Mouse (Mus musculus): ENCODE data around the gene Trim27.

The Trim27 gene

GRCm38 (mm10) chr13:21179367-21179723 lies at the start of gene Trim27:
Trim27 (plus strand) TSS chr13:21179445.
- DNase-seq: no peak

- no peak for DNase-seq
Measured at GRCm38 (mm10) chr13:21142421-21142820, 36.8 kb upstream of the Trim27 start.

- DNase-seq: no peak
Measured at GRCm38 (mm10) chr13:21145767-21146166, 33.5 kb upstream of the Trim27 start, which contains the start of gene Olfr1368. Olfr1368 (minus strand) TSS chr13:21145867.

- DNase-seq: no peak
Measured at GRCm38 (mm10) chr13:21155888-21156287, 23.4 kb upstream of the Trim27 start.

- no peak for DNase-seq
Measured at GRCm38 (mm10) chr13:21158071-21158470, 21.2 kb upstream of the Trim27 start.

- DNase-seq: peak; percentile 87
Measured at GRCm38 (mm10) chr13:21158785-21159474, 20.3 kb upstream of the Trim27 start.

- peak; percentile 20 for DNase-seq
Measured at GRCm38 (mm10) chr13:21159475-21159819, 19.8 kb upstream of the Trim27 start.

- peak; percentile 25 for DNase-seq
Measured at GRCm38 (mm10) chr13:21160041-21160511, 19.2 kb upstream of the Trim27 start.

GRCm38 (mm10) chr13:21160657-21161590 lies 18.3 kb upstream of the Trim27 start:
- peak; percentile 91 for DNase-seq

- no peak for DNase-seq
Measured at GRCm38 (mm10) chr13:21161591-21161990, 17.7 kb upstream of the Trim27 start.

- DNase-seq: no peak
Measured at GRCm38 (mm10) chr13:21162591-21162990, 16.7 kb upstream of the Trim27 start.

- DNase-seq: peak; percentile 83
Measured at GRCm38 (mm10) chr13:21166936-21167909, 12.0 kb upstream of the Trim27 start.

- peak; percentile 44 for DNase-seq
Measured at GRCm38 (mm10) chr13:21167910-21168300, 11.3 kb upstream of the Trim27 start.

GRCm38 (mm10) chr13:21168371-21169011 lies 10.8 kb upstream of the Trim27 start:
- DNase-seq: peak; percentile 43

GRCm38 (mm10) chr13:21169121-21169656 lies 10.1 kb upstream of the Trim27 start:
- DNase-seq: peak; percentile 18

- peak; percentile 74 for DNase-seq
Measured at GRCm38 (mm10) chr13:21169657-21170430, 9.4 kb upstream of the Trim27 start.

GRCm38 (mm10) chr13:21170431-21171155 lies 8.7 kb upstream of the Trim27 start:
- DNase-seq: no peak

- DNase-seq: peak; percentile 21
Measured at GRCm38 (mm10) chr13:21171156-21171530, 8.1 kb upstream of the Trim27 start.

GRCm38 (mm10) chr13:21171600-21172150 lies 7.6 kb upstream of the Trim27 start:
- peak; percentile 23 for DNase-seq
